Mouse (Mus musculus): Measurements from ENCODE around the gene Rnpep. TPM values are rescaled to one million over a fixed set of nuclear protein-coding genes. Genes with fewer than 3 reads are reported as not detected.
A peak's percentile ranks its signal among the peaks of the same experiment; 100 is the strongest.
"Not testable (repeated sequence)": the region's sequence is repeated elsewhere in the genome, so short reads cannot be mapped to it uniquely, and the experiment has no call there.

The Rnpep gene
- polyA plus RNA-seq, 1 experiment: 23.2 TPM

DNA sequence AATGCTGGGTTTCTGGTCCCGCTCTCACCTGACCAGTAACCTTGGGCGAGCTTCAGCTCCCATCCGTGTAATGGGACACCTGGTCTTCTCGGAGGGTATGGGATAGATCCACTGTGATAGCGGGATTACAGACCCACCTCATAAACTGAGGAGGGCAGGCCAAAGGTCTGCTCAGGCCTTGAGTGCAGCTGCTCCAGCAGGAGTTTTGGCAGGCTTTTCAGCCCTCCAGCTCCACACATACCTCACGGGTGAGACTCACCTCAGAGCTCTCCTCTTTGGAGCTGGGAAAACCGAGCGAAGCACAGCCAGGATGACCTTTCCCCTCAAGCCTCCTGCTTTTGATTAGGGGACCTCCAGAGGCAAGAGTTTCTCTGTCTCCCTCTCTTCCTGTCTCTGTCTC, 32.5 kb downstream of the Rnpep start:
- Histone ChIP-seq H3ac (ENCODE audit: control insufficient read depth, insufficient read length) (no peak overlapping the region), H3K27me3 (ENCODE audit: control insufficient read depth, insufficient read depth, insufficient read length) (no peaks in the 10 kb centered on the region), H3K36me3 (ENCODE audit: control insufficient read depth, insufficient read depth) (no peaks in the 10 kb centered on the region), H3K79me2 (ENCODE audit: control insufficient read depth, insufficient read depth) (no peaks in the 10 kb centered on the region), H3K4me3 (no peak overlapping the region), H3K4me2 (ENCODE audit: low read depth) (no peak overlapping the region)
- no peak for TF ChIP-seq REST (IDR thresholded peaks at IDR 0.05; ENCODE audit: insufficient read depth, insufficient read length)
- peak in 1 of 3 experiments; percentile 59 for TF ChIP-seq MYOG (IDR thresholded peaks at IDR 0.05; ENCODE audit: control insufficient read depth in 1 of 3, insufficient read depth in 1 of 3, insufficient read length in 2 of 3, low read depth in 2 of 3)
- peak in 1 of 3 experiments; percentile 61 for TF ChIP-seq MYOD1 (IDR thresholded peaks at IDR 0.05; ENCODE audit: control insufficient read depth in 1 of 3, insufficient read length in 2 of 3, low read depth in 2 of 3)

DNA sequence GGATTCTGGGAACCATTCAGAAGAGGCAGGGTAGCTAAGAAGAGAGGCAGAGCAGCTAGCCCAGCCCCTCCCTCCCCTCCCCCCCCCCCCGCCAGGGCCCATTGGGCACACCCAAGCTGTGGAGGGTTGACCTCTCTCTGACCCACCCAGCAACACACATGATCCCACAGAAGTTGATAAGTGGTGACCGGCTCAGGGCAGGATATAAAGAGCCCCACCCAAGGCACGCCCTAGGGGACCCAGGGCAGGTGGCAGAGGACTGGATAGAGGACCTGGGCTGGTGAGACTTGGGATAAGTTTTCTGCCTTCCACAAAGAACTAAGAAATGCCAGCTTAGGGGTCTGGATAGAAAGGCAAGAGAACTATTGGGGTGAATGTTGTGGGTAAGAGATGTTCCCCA, 33.2 kb downstream of the Rnpep start:
- H3K27me3 ChIP-seq (ENCODE audit: control insufficient read depth, insufficient read depth, insufficient read length): no peaks in the 10 kb centered on the region
- no peak overlapping the region for H3ac ChIP-seq (ENCODE audit: control insufficient read depth, insufficient read length)
- H3K36me3 ChIP-seq (ENCODE audit: control insufficient read depth, insufficient read depth): no peaks in the 10 kb centered on the region
- H3K4me2 ChIP-seq (ENCODE audit: low read depth): no peak overlapping the region
- H3K4me3 ChIP-seq: no peak overlapping the region
- TF ChIP-seq POLR2AphosphoS2 (IDR thresholded peaks at IDR 0.05; ENCODE audit: insufficient read length, low read depth): no peak
- TF ChIP-seq MYOD1 (IDR thresholded peaks at IDR 0.05; ENCODE audit: control insufficient read depth in 1 of 3, insufficient read length in 2 of 3, low read depth in 2 of 3): peak in 1 of 3 experiments; percentile 25
- TF ChIP-seq E2F4 (IDR thresholded peaks at IDR 0.05; ENCODE audit: insufficient read depth): no peak
- TF ChIP-seq SRF (IDR thresholded peaks at IDR 0.05; ENCODE audit: control insufficient read depth, insufficient read length, low read depth): no peak
- no peak for TF ChIP-seq CEBPB (IDR thresholded peaks at IDR 0.05; ENCODE audit: insufficient read depth, poor library complexity, severe bottlenecking)
- TF ChIP-seq USF1 (IDR thresholded peaks at IDR 0.05; ENCODE audit: low read depth): no peak
- TF ChIP-seq REST (IDR thresholded peaks at IDR 0.05; ENCODE audit: insufficient read depth, insufficient read length): no peak
- no peak for TF ChIP-seq MAX (IDR thresholded peaks at IDR 0.05; ENCODE audit: low read depth)
- peak in 1 of 3 experiments; percentile 49 for TF ChIP-seq MYOG (IDR thresholded peaks at IDR 0.05; ENCODE audit: control insufficient read depth in 1 of 3, insufficient read depth in 1 of 3, insufficient read length in 2 of 3, low read depth in 2 of 3)
- H3K79me2 ChIP-seq (ENCODE audit: control insufficient read depth, insufficient read depth): no peaks in the 10 kb centered on the region

GRCm38 (mm10) chr1:135248434-135248850, 35.4 kb downstream of the Rnpep start:
- TF ChIP-seq MYOG (IDR thresholded peaks at IDR 0.05; ENCODE audit: control insufficient read depth in 1 of 3, insufficient read depth in 1 of 3, insufficient read length in 2 of 3, low read depth in 2 of 3) (peak in 1 of 3 experiments; percentile 32), MAX (IDR thresholded peaks at IDR 0.05; ENCODE audit: low read depth) (no peak)
- Histone ChIP-seq H3K4me3 (no peak overlapping the region), H3K27me3 (ENCODE audit: control insufficient read depth, insufficient read depth, insufficient read length) (no peaks in the 10 kb centered on the region), H3ac (ENCODE audit: control insufficient read depth, insufficient read length) (no peak overlapping the region), H3K4me2 (ENCODE audit: low read depth) (no peak overlapping the region), H3K79me2 (ENCODE audit: control insufficient read depth, insufficient read depth) (no peaks in the 10 kb centered on the region), H3K36me3 (ENCODE audit: control insufficient read depth, insufficient read depth) (no peaks in the 10 kb centered on the region)

- no peaks in the 10 kb centered on the region for H3K36me3 ChIP-seq (ENCODE audit: control insufficient read depth, insufficient read depth)
- no peak overlapping the region for H3ac ChIP-seq (ENCODE audit: control insufficient read depth, insufficient read length)
- H3K27me3 ChIP-seq (ENCODE audit: control insufficient read depth, insufficient read depth, insufficient read length): peaks cover 13% of the 10 kb centered on the region
- H3K4me2 ChIP-seq (ENCODE audit: low read depth): no peak overlapping the region
- TF ChIP-seq POLR2AphosphoS2 (IDR thresholded peaks at IDR 0.05; ENCODE audit: insufficient read length, low read depth): no peak
- H3K4me3 ChIP-seq: no peak overlapping the region
- H3K79me2 ChIP-seq (ENCODE audit: control insufficient read depth, insufficient read depth): no peaks in the 10 kb centered on the region
These were observed 39.9 kb downstream of the Rnpep start for GRCm38 (mm10) chr1:135244014-135244413.

DNA sequence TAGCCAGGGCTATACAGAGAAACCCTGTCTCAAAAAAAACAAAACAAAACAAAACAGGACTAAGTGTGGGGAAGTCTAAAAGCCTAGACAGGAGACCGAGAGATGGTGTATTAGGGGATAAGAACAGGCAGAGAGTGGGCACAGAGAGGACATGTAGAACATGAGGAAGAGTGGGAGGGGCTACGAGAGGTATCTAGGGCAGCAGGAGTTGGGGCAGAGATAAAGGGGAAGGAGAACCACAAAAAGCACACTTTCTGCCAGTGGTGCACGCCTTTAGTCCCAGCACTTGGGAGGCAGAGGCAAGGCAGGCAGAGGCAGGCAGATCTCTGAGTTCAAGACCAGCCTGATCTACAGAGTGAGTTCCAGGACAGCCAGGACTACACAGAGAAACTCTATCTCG, 43.7 kb downstream of the Rnpep start:
- H3K4me2 ChIP-seq (ENCODE audit: low read depth); H3K4me3 ChIP-seq; H3K36me3 ChIP-seq (ENCODE audit: control insufficient read depth, insufficient read depth); H3K79me2 ChIP-seq (ENCODE audit: control insufficient read depth, insufficient read depth); H3ac ChIP-seq (ENCODE audit: control insufficient read depth, insufficient read length): not testable (repeated sequence)
- peaks cover 13% of the 10 kb centered on the region for H3K27me3 ChIP-seq (ENCODE audit: control insufficient read depth, insufficient read depth, insufficient read length)

DNA sequence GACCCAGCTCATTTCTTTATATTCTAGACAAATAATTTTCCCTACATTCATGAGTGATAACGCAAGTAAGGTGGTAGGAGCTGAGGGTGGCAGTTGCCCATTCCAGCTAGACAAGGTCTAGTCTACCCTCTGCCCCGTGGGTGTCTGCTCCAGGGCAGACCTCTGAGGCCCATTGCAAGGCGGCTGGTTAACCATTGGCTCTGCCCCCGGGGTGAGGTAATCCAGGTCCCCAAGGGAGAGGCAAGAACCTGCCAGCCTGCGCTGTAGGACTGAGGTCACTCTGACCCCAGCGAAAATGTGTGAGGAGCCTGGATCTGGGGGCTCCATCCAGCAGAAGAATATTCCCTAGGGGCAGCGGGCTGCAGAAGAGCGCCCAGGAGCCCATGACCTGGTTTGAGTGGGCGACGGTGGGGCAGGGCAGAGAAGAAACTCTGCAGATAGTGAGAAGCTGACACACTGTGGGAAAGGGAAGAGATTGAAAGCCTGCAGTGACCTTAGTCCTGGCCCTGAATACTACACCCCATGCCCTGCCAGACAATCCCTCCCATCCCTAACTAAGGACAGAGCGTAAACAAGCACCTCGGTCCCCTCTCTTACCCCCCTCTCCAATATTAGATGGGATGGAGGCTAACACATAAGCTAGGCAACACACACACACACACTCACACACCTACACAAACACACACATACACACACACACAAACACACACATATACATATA, 46.6 kb downstream of the Rnpep start:
- no peak for TF ChIP-seq MYOD1 (IDR thresholded peaks at IDR 0.05; ENCODE audit: control insufficient read depth in 1 of 3, insufficient read length in 2 of 3, low read depth in 2 of 3)
- no peak for TF ChIP-seq CEBPB (IDR thresholded peaks at IDR 0.05; ENCODE audit: insufficient read depth, poor library complexity, severe bottlenecking)
- TF ChIP-seq USF1 (IDR thresholded peaks at IDR 0.05; ENCODE audit: low read depth): no peak
- no peak for TF ChIP-seq POLR2AphosphoS2 (IDR thresholded peaks at IDR 0.05; ENCODE audit: insufficient read length, low read depth)
- TF ChIP-seq E2F4 (IDR thresholded peaks at IDR 0.05; ENCODE audit: insufficient read depth): no peak
- no peak for TF ChIP-seq MYOG (IDR thresholded peaks at IDR 0.05; ENCODE audit: control insufficient read depth in 1 of 3, insufficient read depth in 1 of 3, insufficient read length in 2 of 3, low read depth in 2 of 3)
- no peak for TF ChIP-seq SRF (IDR thresholded peaks at IDR 0.05; ENCODE audit: control insufficient read depth, insufficient read length, low read depth)
- no peak for TF ChIP-seq REST (IDR thresholded peaks at IDR 0.05; ENCODE audit: insufficient read depth, insufficient read length)
- no peak for TF ChIP-seq POLR2A (IDR thresholded peaks at IDR 0.05; ENCODE audit: insufficient read length, low read depth)
- TF ChIP-seq MAX (IDR thresholded peaks at IDR 0.05; ENCODE audit: low read depth): no peak
- TF ChIP-seq TCF3 (IDR thresholded peaks at IDR 0.05; ENCODE audit: insufficient read length, low read depth): no peak
- Histone ChIP-seq H3K36me3 (ENCODE audit: control insufficient read depth, insufficient read depth) (no peaks in the 10 kb centered on the region), H3K4me3 (no peak overlapping the region), H3K79me2 (ENCODE audit: control insufficient read depth, insufficient read depth) (no peaks in the 10 kb centered on the region), H3K27me3 (ENCODE audit: control insufficient read depth, insufficient read depth, insufficient read length) (peaks cover 13% of the 10 kb centered on the region), H3K4me2 (ENCODE audit: low read depth) (no peak overlapping the region), H3ac (ENCODE audit: control insufficient read depth, insufficient read length) (no peak overlapping the region)
